Mouse (Mus musculus): ENCODE measurements around the gene Lhpp.

Gene Lhpp

DNA sequence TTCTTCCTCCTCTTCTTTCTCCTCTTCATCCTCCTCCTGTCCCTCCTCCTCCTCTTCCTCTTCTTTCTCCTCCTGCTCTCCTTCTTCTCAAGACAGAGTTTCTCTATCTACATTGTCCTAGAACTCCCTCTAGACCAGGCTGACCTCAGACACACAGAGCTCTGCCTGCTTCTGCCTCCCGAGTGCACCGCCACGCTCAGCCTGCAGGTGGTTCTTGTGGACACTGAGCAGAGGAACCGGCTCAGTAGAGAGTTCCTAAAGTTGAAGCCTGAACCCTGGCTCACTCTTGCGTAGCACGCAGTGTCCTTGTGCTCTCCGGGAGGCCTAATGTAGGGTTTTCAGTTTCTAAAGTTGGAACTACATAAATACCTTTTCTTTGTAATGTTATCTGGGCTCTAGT, 94.7 kb downstream of the Lhpp start:
- no peak for DNase-seq (ENCODE audit: low spot score in 2 of 2)

DNA sequence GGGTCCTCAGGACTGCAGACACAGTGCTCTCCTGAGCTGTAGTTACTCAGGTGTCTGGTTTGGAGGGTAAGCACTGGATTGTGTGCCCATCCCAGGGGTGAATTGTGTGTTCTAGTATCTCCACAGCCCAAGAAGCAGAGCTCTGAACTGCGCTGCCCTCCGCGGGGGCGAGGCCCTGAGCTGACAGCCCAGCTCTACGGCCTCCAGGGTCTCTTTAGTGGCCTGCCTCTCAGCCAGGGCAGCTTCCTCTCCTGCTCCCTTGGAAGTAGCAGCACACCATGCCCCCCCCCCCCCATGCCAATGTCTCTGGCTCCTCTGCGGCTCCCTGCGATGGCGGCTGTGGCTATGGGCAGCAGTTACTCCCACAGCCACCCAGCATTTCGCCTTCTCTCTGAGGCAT, 101.1 kb downstream of the Lhpp start:
- no peak for DNase-seq (ENCODE audit: low spot score in 2 of 2)

DNA sequence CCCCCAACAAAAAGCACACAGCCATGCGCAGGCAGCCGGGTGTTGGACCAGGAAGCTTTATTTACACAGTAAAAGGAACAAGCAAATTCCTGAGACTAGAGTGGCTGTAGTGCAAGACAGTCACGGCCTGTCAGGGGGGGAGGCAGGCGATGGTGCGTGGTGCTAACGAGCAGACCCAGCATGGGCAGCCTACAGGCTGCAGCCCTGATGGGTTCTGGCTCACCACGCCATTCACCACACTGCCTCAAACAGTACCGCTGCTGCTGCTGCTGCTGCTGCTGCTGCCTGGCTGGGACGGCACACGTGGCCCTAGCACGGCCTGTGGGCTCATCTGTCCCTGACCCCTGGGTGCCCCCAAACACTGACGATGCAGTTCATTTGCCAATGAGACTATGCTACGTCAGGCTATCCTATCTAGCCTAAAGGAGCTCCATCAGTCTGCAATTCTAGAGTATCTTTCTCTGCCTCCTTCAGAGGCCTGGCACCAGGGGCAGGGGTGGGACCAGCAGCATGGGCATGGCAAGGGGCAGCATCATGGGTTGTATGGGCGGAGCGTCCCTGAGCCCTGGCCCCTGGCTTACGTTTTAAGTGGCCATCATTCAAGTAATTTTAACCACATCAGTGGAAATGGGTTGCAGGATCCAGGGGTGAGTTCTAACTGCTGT, 101.7 kb downstream of the Lhpp start:
- no peak for DNase-seq (ENCODE audit: low spot score in 2 of 2)

DNA sequence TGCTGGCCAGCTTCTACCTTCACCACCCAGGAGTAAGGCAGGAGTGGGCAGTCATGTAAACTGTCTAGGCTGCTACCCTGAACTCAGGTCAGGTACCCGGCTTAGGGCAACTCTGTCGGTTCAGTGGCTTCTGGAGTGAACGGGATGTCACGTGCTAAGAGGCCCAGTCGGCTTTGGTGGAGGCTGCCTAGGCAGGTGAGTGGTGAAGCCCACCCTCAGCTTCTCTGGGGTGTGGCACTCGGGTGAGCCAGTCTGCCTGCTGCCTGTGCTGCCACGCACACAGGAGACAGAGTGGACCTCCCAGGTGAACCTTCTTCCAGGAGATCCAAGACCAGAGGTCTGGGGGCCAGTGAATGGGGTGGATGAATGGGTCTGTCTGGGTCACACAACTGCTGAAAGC, 102.5 kb downstream of the Lhpp start:
- no peak for DNase-seq (ENCODE audit: low spot score in 2 of 2)

DNA sequence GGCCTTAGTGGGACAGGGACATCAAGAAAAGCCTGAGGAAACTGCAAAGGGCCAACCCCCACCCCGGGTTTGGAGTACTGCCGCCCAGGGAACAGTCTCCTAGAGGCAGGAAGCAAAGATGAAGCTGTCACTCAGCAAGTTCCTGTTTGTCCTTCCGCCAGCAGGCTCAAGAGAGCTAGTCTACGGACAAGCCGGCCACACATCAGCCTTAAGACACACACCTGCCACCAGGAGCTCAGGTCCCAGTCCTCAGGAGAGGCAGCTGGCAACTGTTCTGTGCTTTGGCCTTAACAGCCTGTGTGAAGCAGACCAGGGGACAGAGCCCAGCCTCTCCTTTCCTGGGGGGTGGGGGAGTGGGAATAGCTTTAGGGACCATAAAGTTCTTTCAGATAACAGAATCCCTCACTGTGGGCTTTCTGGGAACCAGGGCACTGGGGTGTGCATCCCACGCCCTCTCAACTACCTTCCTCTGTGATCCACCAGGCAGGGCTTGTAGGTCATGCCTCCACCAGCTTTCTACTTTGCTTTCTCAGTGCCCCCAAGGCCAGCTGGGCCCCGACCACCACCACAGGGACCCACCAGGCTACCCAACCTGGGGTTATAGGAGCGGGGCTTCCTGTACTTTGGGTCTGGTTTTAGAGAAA, 103.2 kb downstream of the Lhpp start:
- DNase-seq (ENCODE audit: low spot score in 2 of 2) = peak; percentile 57 to 63

DNA sequence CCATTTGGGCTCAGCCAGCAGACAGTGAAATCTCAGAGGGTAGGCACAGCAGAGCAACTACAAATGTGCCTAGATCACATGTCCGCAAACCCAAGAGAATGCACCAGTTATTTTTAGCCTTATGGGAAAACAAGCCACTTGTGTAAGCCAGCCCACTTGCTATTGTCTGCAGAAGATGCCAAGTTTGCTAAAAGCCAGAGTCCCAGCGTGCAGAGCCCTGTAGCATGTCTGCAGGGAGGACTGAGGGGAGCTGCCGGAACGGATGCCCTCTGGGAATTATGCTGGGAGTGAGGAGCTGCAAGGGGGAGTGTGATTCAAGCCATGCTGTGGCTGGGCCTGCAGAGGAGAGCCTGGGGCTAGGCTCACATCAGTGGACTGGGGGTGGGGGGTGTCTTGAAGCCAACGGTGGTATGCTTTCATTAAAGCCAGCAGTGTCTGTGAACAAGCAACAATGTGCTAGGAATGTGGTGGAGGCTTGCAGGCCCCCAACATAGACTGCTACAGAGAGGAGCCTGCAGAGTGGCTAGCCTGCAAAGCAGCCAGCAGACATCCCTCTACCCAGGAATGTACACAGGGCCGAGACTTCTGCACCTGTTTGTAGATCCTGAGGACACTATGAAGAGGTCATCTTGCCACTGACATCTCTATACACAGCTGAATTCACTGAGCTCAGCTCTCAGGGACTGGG, 103.9 kb downstream of the Lhpp start:
- peak in 1 of 2 experiments; percentile 25 for DNase-seq (ENCODE audit: low spot score in 2 of 2)

DNA sequence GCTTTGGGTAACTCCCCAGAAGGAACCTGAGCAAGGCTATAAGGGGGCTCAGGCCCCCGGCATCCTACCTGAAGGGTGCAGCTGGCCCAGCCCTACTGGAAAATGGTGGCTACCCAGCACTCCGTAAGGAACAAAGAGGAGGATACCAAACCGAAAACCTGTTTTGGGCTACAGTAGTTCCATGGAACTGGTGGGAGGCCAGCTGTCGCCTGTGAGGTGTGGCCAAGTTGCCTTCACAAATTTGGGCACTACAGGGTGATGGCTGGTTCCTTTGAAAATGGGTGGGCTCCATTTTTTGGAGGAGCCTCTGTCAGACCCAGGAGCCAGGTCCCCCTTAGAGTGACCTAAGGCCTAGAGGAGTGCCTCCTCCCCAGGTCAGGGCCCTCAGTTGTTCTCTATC, 104.8 kb downstream of the Lhpp start:
- no peak for DNase-seq (ENCODE audit: low spot score in 2 of 2)

DNA sequence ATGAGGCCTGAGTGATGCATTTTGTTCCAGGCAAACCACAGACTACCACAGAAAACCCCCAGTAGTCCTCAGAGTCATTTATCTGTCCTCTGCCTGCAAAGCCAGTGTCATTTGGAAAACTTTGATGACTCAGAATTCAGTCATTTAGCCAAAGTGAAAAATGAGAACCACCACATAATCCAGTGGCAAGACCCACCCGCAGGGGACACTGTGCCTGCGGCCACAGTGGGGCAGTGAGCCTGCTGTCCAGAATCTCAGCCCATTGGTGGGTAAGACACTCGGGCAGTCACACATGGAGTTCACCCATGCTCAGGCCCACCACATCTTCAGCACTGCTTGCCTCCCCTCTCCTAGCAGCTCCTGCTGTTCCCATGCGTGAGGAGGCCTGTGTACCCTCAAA, 109.1 kb downstream of the Lhpp start:
- no peak for DNase-seq (ENCODE audit: low spot score in 2 of 2)

DNA sequence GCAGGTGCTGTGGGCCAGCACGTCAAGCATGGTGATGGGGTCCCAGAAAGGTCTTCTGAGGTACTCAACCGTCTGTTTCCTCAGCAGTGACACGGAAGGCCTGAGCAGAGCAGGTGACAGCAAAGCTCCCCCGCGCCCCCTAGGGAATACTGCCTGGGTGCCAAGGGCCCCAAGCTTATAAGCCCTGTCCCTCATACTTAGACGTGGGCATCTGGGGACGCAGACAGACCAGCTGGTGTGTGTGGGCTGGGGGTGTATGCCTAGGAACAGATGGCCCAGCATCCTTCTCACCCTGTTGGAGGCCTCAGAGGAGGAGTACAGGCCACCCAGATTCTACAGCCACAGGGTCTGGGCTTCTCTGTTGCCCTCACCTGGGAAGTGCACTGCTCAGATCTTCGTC, 110.1 kb downstream of the Lhpp start:
- peak; percentile 91 to 92 for DNase-seq (ENCODE audit: low spot score in 2 of 2)

DNA sequence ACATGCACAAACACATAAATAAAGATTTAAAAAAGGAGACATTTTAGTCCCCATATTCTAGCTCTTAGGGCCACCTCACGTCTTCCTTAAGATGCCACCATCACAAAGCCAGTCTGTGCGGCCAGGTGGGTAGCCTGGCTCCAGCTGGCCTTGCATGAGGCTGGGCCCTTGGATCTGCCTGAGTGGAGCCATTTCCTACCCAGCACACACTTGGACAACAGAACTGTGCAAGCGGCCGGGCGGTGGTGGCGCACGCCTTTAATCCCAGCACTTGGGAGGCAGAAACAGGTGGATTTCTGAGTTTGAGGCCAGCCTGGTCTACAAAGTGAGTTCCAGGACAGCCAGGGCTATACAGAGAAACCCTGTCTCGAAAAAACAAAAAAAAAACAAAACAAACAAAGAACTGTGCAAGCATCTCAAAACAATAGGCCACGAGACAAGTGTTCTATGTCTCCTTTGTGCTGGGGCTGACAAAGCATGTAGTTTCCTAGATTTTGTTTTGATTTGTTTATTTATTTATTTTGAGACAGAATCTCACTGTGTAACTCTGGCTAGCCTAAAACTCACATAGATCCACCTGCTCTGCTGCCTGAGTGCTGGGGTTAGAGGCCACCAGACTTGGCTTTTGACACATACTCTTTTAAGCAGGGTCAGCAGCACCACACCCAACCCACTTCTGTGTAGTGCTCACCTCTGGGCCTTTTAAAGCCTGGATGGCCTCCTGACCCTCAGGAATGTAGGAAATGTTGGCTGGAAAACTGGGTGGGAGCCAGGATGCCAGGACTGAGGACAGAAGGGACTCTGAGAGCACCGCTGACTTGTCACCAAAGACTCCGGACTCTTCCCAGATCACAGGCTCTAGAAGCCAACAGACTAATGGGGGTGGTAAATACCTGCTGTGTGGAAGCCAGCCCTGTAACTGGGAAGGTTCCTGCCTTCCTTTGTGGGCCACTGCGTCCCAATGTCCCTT, 112.2 kb downstream of the Lhpp start:
- DNase-seq (ENCODE audit: low spot score in 2 of 2) = no peak

DNA sequence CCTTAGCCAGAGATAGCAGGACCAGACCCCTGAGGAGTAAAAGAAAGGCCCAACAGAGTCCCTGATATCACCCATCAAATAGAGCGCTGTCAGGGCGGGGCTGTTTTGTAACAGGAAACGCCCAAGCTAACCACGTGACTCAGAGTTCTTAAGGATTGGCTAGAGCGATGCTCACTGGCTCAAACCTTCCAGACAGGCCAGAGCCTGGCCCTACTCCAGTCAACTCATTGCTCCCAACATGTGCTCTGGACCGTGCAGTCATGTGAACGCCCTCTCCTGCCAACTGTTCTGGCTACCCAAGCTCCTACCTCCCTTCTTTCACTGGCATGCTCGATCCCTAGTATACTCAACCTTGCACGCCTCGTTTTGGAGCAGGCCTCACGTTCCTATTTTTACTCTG, 113.5 kb downstream of the Lhpp start:
- DNase-seq (ENCODE audit: low spot score in 2 of 2) = peak; percentile 54 to 67

DNA sequence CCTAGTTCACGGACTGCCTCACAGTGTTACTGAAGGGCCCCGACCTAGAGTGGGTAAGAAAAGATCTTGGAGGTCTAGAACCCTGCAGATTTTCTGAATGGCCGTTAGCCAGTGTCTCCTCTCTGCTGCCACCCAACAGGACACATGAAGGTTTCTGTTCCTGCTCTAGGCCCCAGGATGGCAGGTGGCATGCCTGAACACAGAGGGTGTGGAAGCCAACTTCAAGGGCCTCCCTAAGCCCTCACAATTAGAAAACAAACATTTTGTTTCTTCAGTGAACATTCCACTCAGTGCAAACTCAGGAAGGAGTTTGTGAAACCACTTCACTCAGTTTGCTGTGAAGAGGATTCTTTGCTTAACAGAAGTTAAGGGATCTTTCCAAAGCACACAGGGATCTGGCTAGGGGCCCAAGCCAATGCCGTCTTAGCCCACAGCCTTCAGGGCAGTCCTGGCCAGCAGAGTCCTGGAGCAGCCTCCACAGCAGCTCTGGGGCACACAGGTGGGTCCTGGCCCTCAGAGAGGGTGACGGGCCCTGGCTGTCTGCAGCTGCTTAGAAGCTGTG, 114.1 kb downstream of the Lhpp start:
- DNase-seq (ENCODE audit: low spot score in 2 of 2) = peak in 1 of 2 experiments; percentile 43

DNA sequence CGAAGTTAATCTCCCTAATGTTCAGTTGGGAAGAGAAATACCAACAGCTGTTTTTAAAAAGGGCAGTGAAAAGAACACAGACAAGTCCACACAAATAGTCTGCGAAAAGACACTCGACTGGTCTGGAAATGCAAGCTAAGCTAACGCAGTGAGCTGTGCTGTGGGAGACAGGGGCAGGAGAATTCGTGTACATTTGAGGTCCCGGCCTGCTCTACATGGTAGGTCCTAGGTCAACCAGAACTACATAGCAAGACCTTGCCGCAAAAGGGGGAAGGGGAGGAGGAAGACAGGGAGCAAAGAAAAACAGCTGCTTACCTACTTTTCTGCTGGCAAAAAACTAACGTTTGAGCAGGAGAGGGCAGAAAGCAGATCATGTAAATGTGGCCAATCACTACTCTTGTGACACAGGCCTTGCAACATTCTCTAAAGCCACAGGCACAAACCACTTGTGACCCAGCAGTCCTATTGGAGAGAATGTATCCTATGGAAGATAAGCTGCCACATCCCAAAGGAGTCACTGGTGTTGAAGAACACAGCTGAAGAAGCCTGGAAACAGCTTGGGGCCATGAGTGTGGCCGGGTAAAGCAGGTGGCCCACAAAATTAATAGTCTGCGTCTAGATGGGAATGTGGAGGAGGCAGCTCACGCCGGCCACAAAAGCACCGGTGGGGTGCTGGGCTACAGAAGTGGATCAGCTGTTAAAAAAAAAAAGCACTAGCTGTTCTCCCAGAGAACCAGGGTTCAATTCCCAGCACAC, 115.8 kb downstream of the Lhpp start:
- no peak for DNase-seq (ENCODE audit: low spot score in 2 of 2)

DNA sequence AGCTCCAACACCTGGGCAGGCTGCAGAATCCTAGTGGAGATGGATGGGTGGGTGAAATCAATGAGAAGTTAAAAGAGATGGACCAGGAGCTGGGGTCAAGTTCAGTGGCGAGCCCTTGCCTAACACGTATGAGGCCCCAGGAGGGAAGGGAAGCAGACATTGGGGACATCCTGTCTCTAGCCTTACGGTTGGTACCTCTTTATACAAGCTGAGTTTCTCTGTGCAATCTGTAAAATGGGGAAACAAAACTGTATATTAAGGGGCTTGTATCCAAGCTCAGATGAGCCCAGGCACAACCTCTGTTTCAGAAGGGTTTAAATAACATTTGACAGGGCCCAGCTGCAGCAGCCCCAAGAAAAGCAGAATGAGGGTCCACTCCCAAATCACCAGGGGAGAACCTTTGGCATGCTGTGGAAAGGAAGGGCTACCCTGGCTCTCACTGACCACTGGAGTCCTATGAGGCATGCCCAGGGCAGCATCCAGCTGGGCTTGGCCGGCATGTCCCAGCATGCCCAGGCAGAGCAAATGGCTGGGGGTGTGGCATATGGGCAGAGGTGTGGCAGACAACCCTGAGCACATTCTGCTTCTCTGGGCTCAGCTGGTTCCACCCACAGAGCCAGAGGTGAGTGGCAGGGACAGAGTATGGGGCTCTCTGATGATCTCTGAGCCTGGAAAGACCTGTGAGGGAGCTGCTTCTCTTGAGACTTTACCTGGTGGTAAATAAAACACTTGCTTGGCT, 118.8 kb downstream of the Lhpp start:
- DNase-seq (ENCODE audit: low spot score in 2 of 2) = peak; percentile 39 to 53

DNA sequence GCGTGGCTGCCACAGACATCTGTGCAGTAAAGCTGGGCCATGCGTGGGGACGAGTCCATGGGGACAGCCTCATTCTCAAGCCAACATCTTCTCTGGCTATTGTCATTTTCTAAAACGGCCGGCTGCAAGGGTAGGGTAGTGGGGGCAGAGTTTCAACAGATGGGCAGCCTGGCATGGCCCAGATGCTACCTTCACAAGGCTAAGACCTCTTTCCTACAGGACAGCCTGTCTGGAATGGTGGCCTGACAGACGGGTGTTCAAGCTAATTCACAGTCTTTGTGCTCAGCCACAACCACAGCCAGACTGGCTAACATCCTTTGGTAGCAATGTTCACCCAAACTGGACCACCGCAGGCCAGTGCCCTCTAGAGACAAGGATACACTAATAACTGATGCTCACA, 120.1 kb downstream of the Lhpp start:
- no peak for DNase-seq (ENCODE audit: low spot score in 2 of 2)

DNA sequence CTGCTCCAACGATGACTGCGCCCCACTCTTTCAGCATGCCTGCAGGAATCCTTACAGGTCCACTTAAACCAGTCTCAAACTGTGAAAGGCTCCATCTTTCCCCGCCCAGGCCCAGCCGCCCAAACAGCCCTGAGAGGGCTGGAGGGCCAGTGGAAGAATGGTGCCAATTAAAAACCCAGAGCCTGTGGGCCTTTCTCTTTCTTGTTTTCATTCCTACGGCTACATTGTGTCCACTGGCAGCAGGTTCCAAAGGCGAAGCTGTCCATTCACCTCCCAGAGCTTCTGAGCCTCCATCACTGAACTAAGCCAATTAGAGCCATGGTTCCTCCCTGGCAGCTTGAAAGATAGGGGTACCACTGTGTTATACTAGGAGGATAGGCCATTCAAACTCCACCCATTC, 121.1 kb downstream of the Lhpp start:
- no peak for DNase-seq (ENCODE audit: low spot score in 2 of 2)

DNA sequence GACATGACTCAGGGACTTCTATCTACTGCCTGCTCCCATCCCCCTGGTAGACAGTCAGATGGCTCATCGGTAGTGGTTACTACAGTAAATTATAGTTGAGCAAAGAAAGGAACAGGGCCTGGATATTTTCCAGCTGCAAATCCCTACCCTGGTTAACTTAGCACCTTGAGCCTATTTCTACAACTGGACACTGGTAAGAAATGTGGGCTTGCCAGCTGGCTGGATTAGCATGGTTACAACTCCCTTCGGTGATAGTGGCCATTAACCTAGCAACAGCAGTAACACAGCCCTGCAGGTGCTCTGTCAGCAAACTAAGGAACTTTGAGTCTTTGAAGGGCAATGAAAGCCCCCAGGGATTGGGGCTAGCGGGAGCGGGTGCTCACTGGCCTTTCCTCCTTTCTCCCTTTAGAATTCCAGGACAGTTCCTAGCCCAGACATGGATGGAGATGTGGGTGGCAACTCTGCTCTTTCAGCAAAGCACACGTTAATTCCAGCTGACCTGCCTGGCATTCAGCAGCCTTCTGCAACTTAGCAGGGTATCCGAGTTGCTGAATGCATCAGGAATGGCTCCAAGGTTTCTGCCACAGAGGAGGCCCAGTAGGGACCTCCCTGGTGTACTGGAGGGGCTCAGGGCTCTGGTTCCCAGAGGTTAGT, 121.8 kb downstream of the Lhpp start:
- no peak for DNase-seq (ENCODE audit: low spot score in 2 of 2)

DNA sequence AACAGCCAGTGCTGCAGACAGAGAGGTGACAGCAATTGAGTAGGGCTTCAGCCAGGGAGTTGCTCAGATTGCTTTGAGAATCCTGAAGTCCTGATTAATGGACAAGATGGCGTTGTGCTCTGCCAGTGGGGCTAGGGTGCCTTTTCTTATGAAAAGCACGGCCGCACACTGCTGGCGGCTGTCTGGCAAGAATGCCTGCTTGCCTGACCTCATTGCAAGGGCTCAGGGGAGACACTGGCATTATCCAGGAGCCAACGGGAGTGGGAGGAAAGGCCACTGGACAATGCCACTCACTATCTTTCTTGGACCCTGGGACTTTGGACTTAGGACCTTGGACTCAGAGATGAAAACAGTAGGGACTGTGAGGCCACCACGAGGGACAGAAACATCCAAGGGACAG, 123.1 kb downstream of the Lhpp start:
- no peak for DNase-seq (ENCODE audit: low spot score in 2 of 2)

DNA sequence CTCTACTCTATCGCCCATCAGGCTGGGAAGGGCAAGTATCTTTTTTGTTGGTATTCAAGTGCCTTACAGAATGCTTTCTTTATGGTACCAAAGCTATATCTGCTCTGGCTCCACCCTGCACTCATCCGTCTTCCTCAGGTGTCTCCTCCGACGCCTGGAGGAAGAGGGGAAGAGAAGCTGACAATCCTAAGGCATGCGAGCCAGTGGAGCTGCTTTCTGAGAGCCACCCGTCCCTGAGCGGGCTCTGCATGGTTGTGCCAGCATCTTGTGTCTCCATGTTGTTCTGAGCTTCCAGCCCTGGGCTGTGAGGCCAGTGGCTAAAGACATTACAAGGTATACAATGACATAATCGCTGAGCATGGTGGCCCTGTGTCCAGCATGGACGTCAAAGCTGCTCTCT, 123.8 kb downstream of the Lhpp start:
- no peak for DNase-seq (ENCODE audit: low spot score in 2 of 2)

DNA sequence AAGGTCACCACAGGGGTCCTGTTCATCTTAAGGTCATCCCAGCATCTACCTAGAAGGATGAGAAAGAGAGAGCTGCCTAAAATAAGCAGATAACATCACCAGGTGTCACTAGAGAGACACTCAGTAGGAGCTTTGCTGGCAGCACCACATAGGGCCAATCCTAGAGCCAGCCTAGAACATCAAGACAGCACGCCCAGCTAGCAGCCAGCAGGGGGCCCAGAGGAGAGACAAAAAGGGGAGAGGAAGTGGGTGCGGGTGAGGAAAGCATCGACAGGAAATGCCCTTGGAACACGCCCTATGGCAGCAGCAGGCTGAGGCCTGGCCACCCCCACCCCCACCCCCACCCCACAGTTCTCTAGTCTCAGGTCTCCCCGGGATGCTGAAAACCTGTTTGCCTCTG, 124.7 kb downstream of the Lhpp start:
- peak; percentile 93 for DNase-seq (ENCODE audit: low spot score in 2 of 2)
